Mouse (Mus musculus) lung, postnatal 0 days (tissue): ENCODE measurements around the gene Snx7.

ENCODE experiments used
- CTCF ChIP-seq: IDR thresholded peaks from 2 replicates; pipeline ENCODE4 v1.5.1; 2016; ENCODE audit warnings: antibody characterized with exemption, mild to moderate bottlenecking
- EP300 ChIP-seq: IDR thresholded peaks from 2 replicates; pipeline ENCODE4 v1.6.1; 2016; ENCODE audit warnings: antibody characterized with exemption, mild to moderate bottlenecking, control low read depth

- no peak for TF ChIP-seq EP300
- peak; percentile 44 for TF ChIP-seq CTCF
Observed at GRCm38 (mm10) chr3:117868637-117869323, at the start of gene Snx7.
